Comparison of ENCODE assay signal across 1 mouse cellular context in the genomic region with DNA sequence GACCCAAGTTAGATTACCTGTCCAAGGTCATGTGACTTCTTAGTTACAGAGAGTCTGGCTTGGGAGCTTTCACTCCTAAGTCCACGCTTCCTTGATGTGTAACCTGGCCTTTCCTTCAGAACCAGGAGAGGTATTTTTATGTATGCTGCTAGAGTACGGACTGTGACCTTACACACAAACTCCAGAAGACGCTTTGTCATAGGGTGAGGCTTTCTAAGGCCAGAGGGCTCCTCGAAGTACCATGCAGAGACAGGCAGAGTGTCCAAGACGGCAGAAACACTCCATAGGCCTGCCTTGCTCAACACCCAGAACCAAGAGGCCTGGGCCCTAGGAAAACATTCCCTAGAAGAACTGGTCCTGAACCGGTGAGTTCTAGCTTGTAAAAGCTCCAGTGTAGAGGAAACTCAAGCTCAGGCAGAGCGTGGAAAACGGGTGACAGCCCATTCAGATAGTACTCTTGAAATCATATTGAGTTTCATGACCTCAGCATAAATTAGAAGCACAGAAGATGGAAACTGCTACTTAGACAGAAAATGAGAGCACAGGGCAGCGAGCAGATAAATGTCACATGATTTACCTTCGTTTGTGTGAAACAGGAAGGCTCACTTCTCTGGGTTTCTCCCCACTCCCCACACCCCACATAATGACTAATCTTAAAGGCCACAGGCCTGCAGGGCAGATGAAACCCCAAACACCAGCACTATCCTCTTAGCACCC.
TF ChIP-seq lines count a peak whose summit lies in the region.

No protein-coding gene starts in this region.

TF ChIP-seq in CH12.LX, 34 proteins besides CTCF, POLR2A, EP300 and RAD21 (continued from another document):
- TF ChIP-seq NELFE (IDR thresholded peaks at IDR 0.05; ENCODE audit: low read depth, low read length): no peak
